Mouse (Mus musculus): ENCODE results near the gene Gm21876.
"Not testable (repeated sequence)": the region's sequence is repeated elsewhere in the genome, so short reads cannot be mapped to it uniquely, and the experiment has no call there.

The Gm21876 gene

GRCm38 (mm10) chrX:21175553-21175952, at the start of gene Gm21876:
Gm21876 (minus strand) TSS chrX:21175653.
- no peak for DNase-seq (ENCODE audit: low read depth, low spot score)

- DNase-seq (ENCODE audit: low read depth, low spot score), result no peak
These were observed 45.0 kb upstream of the Gm21876 start for GRCm38 (mm10) chrX:21220422-21220821.

GRCm38 (mm10) chrX:21146675-21147074, 28.8 kb downstream of the Gm21876 start:
- DNase-seq (ENCODE audit: low read depth, low spot score), result not testable (repeated sequence)

All from retina, adult 2 months (tissue).